Mouse (Mus musculus): ENCODE measurements around the gene Adamtsl2. TPM values are rescaled to one million over a fixed set of nuclear protein-coding genes. Genes with fewer than 3 reads are reported as not detected.

Adamtsl2 gene
- total RNA-seq, 2 experiments from 2014 or later: 19.1 to 26.8 TPM

GRCm38 (mm10) chr2:27106816-27107215 is 27.6 kb downstream of the Adamtsl2 start:
- no peak for DNase-seq (ENCODE audit: low spot score)
- intact Hi-C loops (cut with DNase I): no loop called here

GRCm38 (mm10) chr2:27108144-27108543 is 29.0 kb downstream of the Adamtsl2 start:
- no peak for DNase-seq (ENCODE audit: low spot score)
- intact Hi-C loops (cut with DNase I): no loop called here

GRCm38 (mm10) chr2:27109052-27109451 is 29.9 kb downstream of the Adamtsl2 start:
- no peak for DNase-seq (ENCODE audit: low spot score)
- intact Hi-C loops (cut with DNase I): no loop called here

- intact Hi-C loops (cut with DNase I): no loop called here
- no peak for DNase-seq (ENCODE audit: low spot score)
Measured at GRCm38 (mm10) chr2:27112585-27112984, 33.4 kb downstream of the Adamtsl2 start.

- no peak for DNase-seq (ENCODE audit: low spot score)
Measured at GRCm38 (mm10) chr2:27114169-27114568, 35.0 kb downstream of the Adamtsl2 start.

GRCm38 (mm10) chr2:27118452-27118851 is 39.3 kb downstream of the Adamtsl2 start:
- no peak for DNase-seq (ENCODE audit: low spot score)
- intact Hi-C loops (cut with DNase I): no loop called here

More at GRCm38 (mm10) chr2:27114169-27114568, 35.0 kb downstream of the Adamtsl2 start:
- intact Hi-C loops (cut with DNase I): no loop called here

GRCm38 (mm10) chr2:27119766-27120165 is 40.6 kb downstream of the Adamtsl2 start:
- no peak for DNase-seq (ENCODE audit: low spot score)
- intact Hi-C loops (cut with DNase I): loop anchor here (5.0 kb wide), 1 partner anchor 42 kb away; the partner anchor contains the start of gene Adamtsl2

GRCm38 (mm10) chr2:27120241-27120641 is 41.1 kb downstream of the Adamtsl2 start:
- intact Hi-C loops (cut with DNase I): loop anchor here (5.0 kb wide), 1 partner anchor 43 kb away; the partner anchor contains the start of gene Adamtsl2
- DNase-seq (ENCODE audit: low spot score): peak; percentile 72

- DNase-seq (ENCODE audit: low spot score): no peak
- intact Hi-C loops (cut with DNase I): loop anchor here (2.0 to 5.0 kb wide), 2 partner anchors 44 to 79 kb away; partner anchors contain the start of gene Adamtsl2
Measured at GRCm38 (mm10) chr2:27121626-27122355, 42.6 kb downstream of the Adamtsl2 start.

- DNase-seq (ENCODE audit: low spot score): no peak
- intact Hi-C loops (cut with DNase I): loop anchor here (2.0 to 5.0 kb wide), 2 partner anchors 45 to 80 kb away; partner anchors contain the start of gene Adamtsl2
Measured at GRCm38 (mm10) chr2:27122578-27122977, 43.4 kb downstream of the Adamtsl2 start.

GRCm38 (mm10) chr2:27123121-27123520 is 43.9 kb downstream of the Adamtsl2 start:
- intact Hi-C loops (cut with DNase I): loop anchor here (2.0 to 5.0 kb wide), 2 partner anchors 46 to 80 kb away; partner anchors contain the start of gene Adamtsl2
- no peak for DNase-seq (ENCODE audit: low spot score)

GRCm38 (mm10) chr2:27125979-27126378 is 46.8 kb downstream of the Adamtsl2 start:
- DNase-seq (ENCODE audit: low spot score): no peak
- intact Hi-C loops (cut with DNase I): loop anchor here (2.0 to 5.0 kb wide), 2 partner anchors 51 to 109 kb away; no protein-coding TSS in a partner anchor

GRCm38 (mm10) chr2:27126496-27126895 is 47.3 kb downstream of the Adamtsl2 start:
- intact Hi-C loops (cut with DNase I): loop anchor here (2.0 to 5.0 kb wide), 2 partner anchors 51 to 108 kb away; no protein-coding TSS in a partner anchor
- no peak for DNase-seq (ENCODE audit: low spot score)

GRCm38 (mm10) chr2:27128990-27129389 is 49.8 kb downstream of the Adamtsl2 start:
- DNase-seq (ENCODE audit: low spot score): no peak
- intact Hi-C loops (cut with DNase I): loop anchor here (5.0 kb wide), 1 partner anchor 48 kb away; no protein-coding TSS in a partner anchor

GRCm38 (mm10) chr2:27135935-27136334 is 56.8 kb downstream of the Adamtsl2 start:
- no peak for DNase-seq (ENCODE audit: low spot score)
- intact Hi-C loops (cut with DNase I): no loop called here

- no peak for DNase-seq (ENCODE audit: low spot score)
- intact Hi-C loops (cut with DNase I): no loop called here
Measured at GRCm38 (mm10) chr2:27136336-27136735, 57.2 kb downstream of the Adamtsl2 start.

GRCm38 (mm10) chr2:27136789-27137188 is 57.6 kb downstream of the Adamtsl2 start:
- no peak for DNase-seq (ENCODE audit: low spot score)
- intact Hi-C loops (cut with DNase I): no loop called here

- intact Hi-C loops (cut with DNase I): no loop called here
Measured at GRCm38 (mm10) chr2:27138356-27138755, 59.2 kb downstream of the Adamtsl2 start.

GRCm38 (mm10) chr2:27141950-27142693 is 62.9 kb downstream of the Adamtsl2 start, which contains the start of gene Fam163b:
Fam163b (minus strand) TSS chr2:27142491.
- DNase-seq (ENCODE audit: low spot score): no peak
- intact Hi-C loops (cut with DNase I): no loop called here

More at GRCm38 (mm10) chr2:27138356-27138755, 59.2 kb downstream of the Adamtsl2 start:
- no peak for DNase-seq (ENCODE audit: low spot score)

GRCm38 (mm10) chr2:27144957-27145356 is 65.8 kb downstream of the Adamtsl2 start:
- intact Hi-C loops (cut with DNase I): no loop called here
- DNase-seq (ENCODE audit: low spot score): no peak

Data from heart, postnatal 25 days (tissue).